Comparison of ENCODE assay signal across 19 mouse cellular contexts in the genomic region with DNA sequence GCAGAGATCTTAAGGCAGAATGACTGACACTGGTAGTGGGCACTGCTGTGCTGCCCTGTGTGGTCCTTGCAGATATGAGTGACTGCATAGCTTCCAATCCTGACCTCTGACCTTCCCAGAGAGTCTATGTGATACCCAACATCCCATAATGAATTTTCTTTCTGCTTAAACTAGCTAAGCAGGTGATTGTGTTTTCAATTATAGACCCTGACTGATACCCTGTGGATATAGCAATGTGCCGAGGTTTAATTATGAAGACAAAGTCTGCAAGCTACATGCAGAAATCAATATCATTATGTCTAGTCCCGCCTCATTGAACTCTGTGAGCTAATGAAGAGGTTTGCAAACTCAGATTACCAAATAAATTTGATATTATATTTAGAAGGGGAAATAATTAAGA. TPM values are rescaled to one million over a fixed set of nuclear protein-coding genes. Genes with fewer than 3 reads are reported as not detected.
"Had no signal": no experiment of that assay in that cellular context is flagged by ENCODE, and none has a peak within 500 bp of the region (broad histone marks: within the 10 kb centered on the region; RNA-seq: fewer than 3 reads in every experiment).

No protein-coding gene starts in this region.

- DNase-seq: kidney, adult 18-20 months; kidney, adult 9 months; kidney, postnatal 25 days; layer of hippocampus, postnatal 36 days; liver, embryonic 13.5 days; lung, adult 2 months; retina, postnatal 1 day; right cerebral cortex, postnatal 25 days; spleen, adult 18-20 months; thymus, postnatal 25 days had no signal

- H3K4me2 ChIP-seq: liver, embryonic 13.5 days; midbrain, embryonic 13.5 days; stomach, embryonic 15.5 days had no signal

- ATAC-seq: intestine, embryonic 16.5 days; midbrain, embryonic 13.5 days had no signal

- H3K9me3 ChIP-seq: liver, embryonic 13.5 days; midbrain, embryonic 13.5 days; stomach, embryonic 15.5 days had no signal

- H3K36me3 ChIP-seq: liver, embryonic 13.5 days; midbrain, embryonic 13.5 days; stomach, embryonic 15.5 days had no signal

- H3K4me1 ChIP-seq: liver, embryonic 13.5 days; midbrain, embryonic 13.5 days; stomach, embryonic 15.5 days had no signal

- H3K27me3 ChIP-seq: liver, embryonic 13.5 days; midbrain, embryonic 13.5 days; stomach, embryonic 15.5 days had no signal

- H3K27ac ChIP-seq: kidney, postnatal 0 days; layer of hippocampus, adult 2 months; left cerebral cortex, adult 2 months; liver, embryonic 13.5 days; macrophage; midbrain, embryonic 13.5 days; stomach, embryonic 15.5 days had no signal

- H3K9ac ChIP-seq: liver, embryonic 13.5 days; midbrain, embryonic 13.5 days; stomach, embryonic 15.5 days had no signal

- H3K4me3 ChIP-seq: layer of hippocampus, adult 2 months; left cerebral cortex, adult 2 months; liver, embryonic 13.5 days; midbrain, embryonic 13.5 days; stomach, embryonic 15.5 days had no signal

RNA-seq across cellular contexts. Expression of a gene that starts 44.7 kb away (rescaled TPM):
- polyA plus RNA-seq: kidney, postnatal 0 days; limb, embryonic 11.5 days; limb, embryonic 14.5 days; liver, embryonic 13.5 days had no signal
